Mouse (Mus musculus): Measurements from ENCODE around the gene Nol9. TPM values are rescaled to one million over a fixed set of nuclear protein-coding genes. Genes with fewer than 3 reads are reported as not detected.

Gene Nol9
- polyA plus RNA-seq, 1 experiment from 2014 or later, result 9.7 TPM

- Histone ChIP-seq H3K4me1 (replicated peaks; ENCODE audit: control insufficient read depth, insufficient read depth, low read length) (peaks cover 8% of the 10 kb centered on the region), H3K4me2 (replicated peaks; ENCODE audit: low read depth) (peak overlapping the region; percentile 100), H3K9ac (ENCODE audit: low read depth, low read length) (peak overlapping the region; percentile 62), H3K4me3 (ENCODE audit: low read depth, low read length) (peak overlapping the region; percentile 72), H3K27me3 (replicated peaks; ENCODE audit: control insufficient read depth, insufficient read depth, low read length) (no peaks in the 10 kb centered on the region), H3K9me3 (ENCODE audit: control insufficient read depth) (no peaks in the 10 kb centered on the region), H3K27ac (ENCODE audit: low read depth, low read length) (peak overlapping the region; percentile 94), H3K36me3 (ENCODE audit: control insufficient read depth, insufficient read depth) (peaks cover 5% of the 10 kb centered on the region; the same call in 1 of the 2 replicates)
- under 1% methylated on average over 112 of the region's 115 CpGs for WGBS
- 0 out of 2 replicates have a peak, but pooled peaks have one; percentile 0 for TF ChIP-seq CTCF (IDR thresholded peaks at IDR 0.05; ENCODE audit: low read depth)
- peak; percentile 76 for ATAC-seq
Measured at GRCm38 (mm10) chr4:152009076-152010051, 29.8 kb upstream of the Nol9 start.

GRCm38 (mm10) chr4:152010091-152010706 lies 28.9 kb upstream of the Nol9 start:
- Histone ChIP-seq H3K27ac (ENCODE audit: low read depth, low read length) (0 out of 2 replicates have a peak overlapping the region, but pooled peaks have one; percentile 41), H3K27me3 (replicated peaks; ENCODE audit: control insufficient read depth, insufficient read depth, low read length) (no peaks in the 10 kb centered on the region), H3K9me3 (ENCODE audit: control insufficient read depth) (no peaks in the 10 kb centered on the region), H3K9ac (ENCODE audit: low read depth, low read length) (peak overlapping the region; percentile 62), H3K4me3 (ENCODE audit: low read depth, low read length) (peak overlapping the region; percentile 72), H3K36me3 (ENCODE audit: control insufficient read depth, insufficient read depth) (peaks cover 10% of the 10 kb centered on the region), H3K4me2 (replicated peaks; ENCODE audit: low read depth) (peak overlapping the region; percentile 100), H3K4me1 (replicated peaks; ENCODE audit: control insufficient read depth, insufficient read depth, low read length) (peaks cover 8% of the 10 kb centered on the region)
- peak; percentile 26 for ATAC-seq
- no peak for TF ChIP-seq CTCF (IDR thresholded peaks at IDR 0.05; ENCODE audit: low read depth)
- WGBS, result 2% methylated on average over 10 of the region's 10 CpGs

GRCm38 (mm10) chr4:152010707-152011134 lies 28.4 kb upstream of the Nol9 start:
- ATAC-seq, result no peak

GRCm38 (mm10) chr4:152011171-152011760 lies 27.9 kb upstream of the Nol9 start:
- Histone ChIP-seq H3K4me1 (replicated peaks; ENCODE audit: control insufficient read depth, insufficient read depth, low read length) (peaks cover 8% of the 10 kb centered on the region), H3K9ac (ENCODE audit: low read depth, low read length) (peak overlapping the region; percentile 37; the same call in 1 of the 2 replicates), H3K9me3 (ENCODE audit: control insufficient read depth) (no peaks in the 10 kb centered on the region), H3K27ac (ENCODE audit: low read depth, low read length) (peak overlapping the region; percentile 41; the same call in 1 of the 2 replicates), H3K36me3 (ENCODE audit: control insufficient read depth, insufficient read depth) (peaks cover 15% of the 10 kb centered on the region), H3K4me2 (replicated peaks; ENCODE audit: low read depth) (peak overlapping the region; percentile 100), H3K27me3 (replicated peaks; ENCODE audit: control insufficient read depth, insufficient read depth, low read length) (no peaks in the 10 kb centered on the region), H3K4me3 (ENCODE audit: low read depth, low read length) (peak overlapping the region; percentile 72; the same call in 1 of the 2 replicates)
- no peak for TF ChIP-seq CTCF (IDR thresholded peaks at IDR 0.05; ENCODE audit: low read depth)
- WGBS, result 66% methylated on average over 8 of the region's 8 CpGs
- ATAC-seq, result no peak

More at GRCm38 (mm10) chr4:152010707-152011134, 28.4 kb upstream of the Nol9 start:
- Histone ChIP-seq H3K9ac (ENCODE audit: low read depth, low read length) (peak overlapping the region; percentile 37), H3K4me1 (replicated peaks; ENCODE audit: control insufficient read depth, insufficient read depth, low read length) (peaks cover 8% of the 10 kb centered on the region), H3K27ac (ENCODE audit: low read depth, low read length) (peak overlapping the region; percentile 41; the same call in 1 of the 2 replicates), H3K27me3 (replicated peaks; ENCODE audit: control insufficient read depth, insufficient read depth, low read length) (no peaks in the 10 kb centered on the region), H3K4me2 (replicated peaks; ENCODE audit: low read depth) (peak overlapping the region; percentile 100), H3K4me3 (ENCODE audit: low read depth, low read length) (peak overlapping the region; percentile 72), H3K36me3 (ENCODE audit: control insufficient read depth, insufficient read depth) (peaks cover 15% of the 10 kb centered on the region), H3K9me3 (ENCODE audit: control insufficient read depth) (no peaks in the 10 kb centered on the region)
- 15% methylated on average over 13 of the region's 13 CpGs for WGBS
- TF ChIP-seq CTCF (IDR thresholded peaks at IDR 0.05; ENCODE audit: low read depth), result no peak

- H3K4me1 ChIP-seq (replicated peaks; ENCODE audit: control insufficient read depth, insufficient read depth, low read length), result peaks cover 8% of the 10 kb centered on the region
- TF ChIP-seq CTCF (IDR thresholded peaks at IDR 0.05; ENCODE audit: low read depth), result no peak
- no peaks in the 10 kb centered on the region for H3K27me3 ChIP-seq (replicated peaks; ENCODE audit: control insufficient read depth, insufficient read depth, low read length)
- H3K9me3 ChIP-seq (ENCODE audit: control insufficient read depth), result no peaks in the 10 kb centered on the region
- H3K9ac ChIP-seq (ENCODE audit: low read depth, low read length), result no peak overlapping the region
- no peak overlapping the region for H3K4me2 ChIP-seq (replicated peaks; ENCODE audit: low read depth)
- H3K36me3 ChIP-seq (ENCODE audit: control insufficient read depth, insufficient read depth), result peaks cover 15% of the 10 kb centered on the region
- H3K27ac ChIP-seq (ENCODE audit: low read depth, low read length), result no peak overlapping the region
- 88% methylated on average over 16 of the region's 16 CpGs for WGBS
- H3K4me3 ChIP-seq (ENCODE audit: low read depth, low read length), result no peak overlapping the region
- ATAC-seq, result no peak
Measured at GRCm38 (mm10) chr4:152012109-152012508, 27.0 kb upstream of the Nol9 start.
